In the genomic region with DNA sequence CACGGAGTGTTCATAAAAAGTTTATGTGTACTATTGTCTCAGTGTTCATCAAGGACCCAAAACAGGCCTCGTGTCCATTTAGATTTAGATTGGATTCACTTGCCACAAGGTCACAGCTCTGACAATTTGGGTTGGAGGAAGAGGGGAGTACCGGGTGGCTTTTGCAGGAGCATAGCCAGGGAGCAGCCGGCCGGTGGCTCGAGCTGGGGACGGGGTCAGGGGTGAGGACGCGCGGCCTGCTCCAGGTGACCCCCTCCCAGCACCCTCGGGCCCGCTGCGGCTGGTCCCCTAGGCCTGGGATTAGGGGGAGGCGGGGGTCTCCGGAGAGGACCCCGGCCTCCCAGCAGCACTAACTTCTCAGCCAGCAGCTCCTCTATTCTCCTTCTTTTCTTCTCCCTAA, we compare ENCODE assay signal across 8 mouse cellular contexts. TPM values are rescaled to one million over a fixed set of nuclear protein-coding genes. Genes with fewer than 3 reads are reported as not detected.
A peak's percentile ranks its signal among the peaks of the same experiment; 100 is the strongest.
DNase-seq lines count a peak whose midpoint lies in the region; ATAC-seq lines count a peak whose summit lies in the region.

No protein-coding gene starts in this region.

- DNase-seq in kidney, adult 11 months, result peak; percentile 31
- DNase-seq in kidney, adult 9 months, result no peak
- DNase-seq in adrenal gland, adult 18-20 months (ENCODE audit: low spot score in 2 of 2), result peak; percentile 37 to 47

- no peaks in the 10 kb centered on the region for H3K9me3 ChIP-seq in embryonic facial prominence, embryonic 15.5 days (replicated peaks)
- H3K9me3 ChIP-seq in intestine, embryonic 15.5 days, result no peaks in the 10 kb centered on the region
- H3K9me3 ChIP-seq in lung, embryonic 15.5 days, result no peaks in the 10 kb centered on the region
- H3K9me3 ChIP-seq in stomach, embryonic 16.5 days (replicated peaks; ENCODE audit: control insufficient read depth, low read length), result no peaks in the 10 kb centered on the region

- H3K4me2 ChIP-seq in embryonic facial prominence, embryonic 15.5 days (replicated peaks), result peak overlapping the region; percentile 59
- H3K4me2 ChIP-seq in intestine, embryonic 15.5 days (replicated peaks), result peak overlapping the region; percentile 59
- peak overlapping the region; percentile 70 for H3K4me2 ChIP-seq in lung, embryonic 15.5 days
- H3K4me2 ChIP-seq in stomach, embryonic 16.5 days (ENCODE audit: low read depth, low read length), result peak overlapping the region; percentile 79

- H3K4me3 ChIP-seq in embryonic facial prominence, embryonic 15.5 days (replicated peaks), result peak overlapping the region; percentile 80
- H3K4me3 ChIP-seq in intestine, embryonic 15.5 days (replicated peaks), result peak overlapping the region; percentile 88
- H3K4me3 ChIP-seq in lung, embryonic 15.5 days, result peak overlapping the region; percentile 80
- H3K4me3 ChIP-seq in stomach, embryonic 16.5 days (replicated peaks; ENCODE audit: low read length), result peak overlapping the region; percentile 92

- H3K9ac ChIP-seq in embryonic facial prominence, embryonic 15.5 days, result peak overlapping the region; percentile 96
- peak overlapping the region; percentile 93 for H3K9ac ChIP-seq in intestine, embryonic 15.5 days
- H3K9ac ChIP-seq in lung, embryonic 15.5 days, result peak overlapping the region; percentile 84
- H3K9ac ChIP-seq in stomach, embryonic 16.5 days (ENCODE audit: low read length), result peak overlapping the region; percentile 98

- 0 out of 2 replicates have a peak, but pooled peaks have one; percentile 13 for ATAC-seq in embryonic facial prominence, embryonic 15.5 days (ENCODE audit: insufficient number of reproducible peaks, low FRiP score, low TSS enrichment, low read depth)
- ATAC-seq in intestine, embryonic 15.5 days, result peak; percentile 68
- peak; percentile 43 for ATAC-seq in lung, embryonic 15.5 days (ENCODE audit: borderline replicate concordance, extremely low read depth, low FRiP score, low TSS enrichment)
- peak; percentile 12 for ATAC-seq in stomach, embryonic 16.5 days (ENCODE audit: insufficient read depth, low FRiP score)
- no peak for ATAC-seq in inflammation-experienced regulatory T-cells, adult 6 months

- H3K36me3 ChIP-seq in embryonic facial prominence, embryonic 15.5 days, result 0 out of 2 replicates have a peak, but pooled peaks cover 3% of the 10 kb centered on the region
- H3K36me3 ChIP-seq in intestine, embryonic 15.5 days, result no peaks in the 10 kb centered on the region
- H3K36me3 ChIP-seq in lung, embryonic 15.5 days, result peaks cover 4% of the 10 kb centered on the region; the same call in 1 of the 2 replicates
- H3K36me3 ChIP-seq in stomach, embryonic 16.5 days (ENCODE audit: control insufficient read depth, insufficient read depth, low read length), result no peaks in the 10 kb centered on the region; the same call in 1 of the 2 replicates

- under 1% methylated on average over 16 of the region's 16 CpGs for WGBS in embryonic facial prominence, embryonic 15.5 days
- WGBS in intestine, embryonic 15.5 days, result under 1% methylated on average over 16 of the region's 16 CpGs
- under 1% methylated on average over 16 of the region's 16 CpGs for WGBS in lung, embryonic 15.5 days
- under 1% methylated on average over 16 of the region's 16 CpGs for WGBS in stomach, embryonic 16.5 days

- H3K27ac ChIP-seq in embryonic facial prominence, embryonic 15.5 days (replicated peaks), result peak overlapping the region; percentile 89
- peak overlapping the region; percentile 83 for H3K27ac ChIP-seq in intestine, embryonic 15.5 days
- H3K27ac ChIP-seq in lung, embryonic 15.5 days, result peak overlapping the region; percentile 79
- peak overlapping the region; percentile 86 for H3K27ac ChIP-seq in stomach, embryonic 16.5 days (ENCODE audit: low read length)

- no peaks in the 10 kb centered on the region for H3K27me3 ChIP-seq in embryonic facial prominence, embryonic 15.5 days
- no peaks in the 10 kb centered on the region for H3K27me3 ChIP-seq in intestine, embryonic 15.5 days (replicated peaks)
- no peaks in the 10 kb centered on the region for H3K27me3 ChIP-seq in lung, embryonic 15.5 days
- H3K27me3 ChIP-seq in stomach, embryonic 16.5 days (ENCODE audit: control insufficient read depth, insufficient read depth, low read length), result no peaks in the 10 kb centered on the region

- H3K4me1 ChIP-seq in embryonic facial prominence, embryonic 15.5 days, result peaks cover 11% of the 10 kb centered on the region
- peaks cover 9% of the 10 kb centered on the region; the same call in 1 of the 2 replicates for H3K4me1 ChIP-seq in intestine, embryonic 15.5 days (replicated peaks)
- peaks cover 15% of the 10 kb centered on the region for H3K4me1 ChIP-seq in lung, embryonic 15.5 days
- H3K4me1 ChIP-seq in stomach, embryonic 16.5 days (ENCODE audit: control insufficient read depth, insufficient read depth, low read length), result peaks cover 11% of the 10 kb centered on the region

RNA-seq across cellular contexts. Expression of gene Uba3, which starts 0.5 kb away (rescaled TPM):
- 10 to 100 TPM; 58.8 to 59.4 TPM for total RNA-seq in adrenal gland, adult 18-20 months (2021)
- 76.9 and 77.0 TPM in 2 replicates for polyA plus RNA-seq in embryonic facial prominence, embryonic 15.5 days (2015; fragmentation: Nextera tagmentation; extraction: Ambion mirVana)
- polyA plus RNA-seq in intestine, embryonic 15.5 days (2015; fragmentation: Nextera tagmentation; extraction: Ambion mirVana), result 57.7 and 64.3 TPM in 2 replicates
- 79.3 and 81.9 TPM in 2 replicates for polyA plus RNA-seq in lung, embryonic 15.5 days (2015; fragmentation: Nextera tagmentation; extraction: Ambion mirVana)
- polyA plus RNA-seq in stomach, embryonic 16.5 days (2015; fragmentation: Nextera tagmentation; extraction: Ambion mirVana), result 62.7 and 64.9 TPM in 2 replicates
- polyA plus RNA-seq in inflammation-experienced regulatory T-cells, adult 6 months (2017; shearing (Covaris generic)), result 10 to 100 TPM; 31.7 to 53.1 (median 36.0) TPM

RNA-seq across cellular contexts. Expression of gene Arl6ip5, which starts 5.5 kb away (rescaled TPM):
- total RNA-seq in adrenal gland, adult 18-20 months (2021), result 100 to 1,000 TPM in 1 of 2 experiments, 10 to 100 TPM in 1; 96.5 to 123 TPM
- 114 and 123 TPM in 2 replicates for polyA plus RNA-seq in embryonic facial prominence, embryonic 15.5 days (2015; fragmentation: Nextera tagmentation; extraction: Ambion mirVana)
- 66.4 and 69.9 TPM in 2 replicates for polyA plus RNA-seq in intestine, embryonic 15.5 days (2015; fragmentation: Nextera tagmentation; extraction: Ambion mirVana)
- 61.1 and 62.3 TPM in 2 replicates for polyA plus RNA-seq in lung, embryonic 15.5 days (2015; fragmentation: Nextera tagmentation; extraction: Ambion mirVana)
- 77.0 and 93.1 TPM in 2 replicates for polyA plus RNA-seq in stomach, embryonic 16.5 days (2015; fragmentation: Nextera tagmentation; extraction: Ambion mirVana)
- polyA plus RNA-seq in inflammation-experienced regulatory T-cells, adult 6 months (2017; shearing (Covaris generic)), result 100 to 1,000 TPM; 199 to 332 (median 237) TPM

RNA-seq across cellular contexts. Expression of gene Tmf1, which starts 26.0 kb away (rescaled TPM):
- total RNA-seq in adrenal gland, adult 18-20 months (2021), result 10 to 100 TPM; 45.6 to 59.7 TPM
- polyA plus RNA-seq in embryonic facial prominence, embryonic 15.5 days (2015; fragmentation: Nextera tagmentation; extraction: Ambion mirVana), result 36.8 and 39.0 TPM in 2 replicates
- 30.9 and 37.6 TPM in 2 replicates for polyA plus RNA-seq in intestine, embryonic 15.5 days (2015; fragmentation: Nextera tagmentation; extraction: Ambion mirVana)
- 33.1 and 34.5 TPM in 2 replicates for polyA plus RNA-seq in lung, embryonic 15.5 days (2015; fragmentation: Nextera tagmentation; extraction: Ambion mirVana)
- 27.7 and 35.2 TPM in 2 replicates for polyA plus RNA-seq in stomach, embryonic 16.5 days (2015; fragmentation: Nextera tagmentation; extraction: Ambion mirVana)
- polyA plus RNA-seq in inflammation-experienced regulatory T-cells, adult 6 months (2017; shearing (Covaris generic)), result 10 to 100 TPM; 44.3 to 55.2 (median 54.8) TPM

RNA-seq across cellular contexts. Expression of gene Lmod3, which starts 47.6 kb away (rescaled TPM):
- total RNA-seq in adrenal gland, adult 18-20 months (2021), result under 1 TPM in 1 of 2 experiments, not detected in 1; 0.45 TPM
- polyA plus RNA-seq in embryonic facial prominence, embryonic 15.5 days (2015; fragmentation: Nextera tagmentation; extraction: Ambion mirVana), result 10.6 and 14.4 TPM in 2 replicates
- 0.16 TPM in 1 of 2 replicates, not detected in the other for polyA plus RNA-seq in intestine, embryonic 15.5 days (2015; fragmentation: Nextera tagmentation; extraction: Ambion mirVana)
- 0.30 and 0.42 TPM in 2 replicates for polyA plus RNA-seq in lung, embryonic 15.5 days (2015; fragmentation: Nextera tagmentation; extraction: Ambion mirVana)
- 0.10 and 4.4 TPM in 2 replicates for polyA plus RNA-seq in stomach, embryonic 16.5 days (2015; fragmentation: Nextera tagmentation; extraction: Ambion mirVana)
- under 1 TPM in 2 of 3 experiments, not detected in 1; 0.15 to 0.16 TPM for polyA plus RNA-seq in inflammation-experienced regulatory T-cells, adult 6 months (2017; shearing (Covaris generic))

RNA-seq across cellular contexts. Expression of gene Eogt, which starts 56.0 kb away (rescaled TPM):
- 10 to 100 TPM; 20.4 to 27.1 TPM for total RNA-seq in adrenal gland, adult 18-20 months (2021)
- polyA plus RNA-seq in embryonic facial prominence, embryonic 15.5 days (2015; fragmentation: Nextera tagmentation; extraction: Ambion mirVana), result 14.6 and 15.4 TPM in 2 replicates
- 8.0 and 9.5 TPM in 2 replicates for polyA plus RNA-seq in intestine, embryonic 15.5 days (2015; fragmentation: Nextera tagmentation; extraction: Ambion mirVana)
- polyA plus RNA-seq in lung, embryonic 15.5 days (2015; fragmentation: Nextera tagmentation; extraction: Ambion mirVana), result 24.4 and 27.4 TPM in 2 replicates
- 12.7 and 14.7 TPM in 2 replicates for polyA plus RNA-seq in stomach, embryonic 16.5 days (2015; fragmentation: Nextera tagmentation; extraction: Ambion mirVana)
- 10 to 100 TPM in 1 of 3 experiments, 1 to 10 TPM in 2; 5.9 to 12.2 (median 6.9) TPM for polyA plus RNA-seq in inflammation-experienced regulatory T-cells, adult 6 months (2017; shearing (Covaris generic))
